Mouse (Mus musculus) CD4-positive, CD25-positive, alpha-beta regulatory T cell, adult 4 months (primary cell): ENCODE results near the gene Sox13. TPM values are rescaled to one million over a fixed set of nuclear protein-coding genes. Genes with fewer than 3 reads are reported as not detected.

Experiments
- ATAC-seq: one replicate; pipeline ENCODE4 v1.8.0; 2017
- polyA plus RNA-seq, 2 experiments: library from polyadenylated mRNA; unstranded; fragments of 100-300 nt; shearing (Covaris generic); gene quantifications; one replicate each; pipeline ENCODE4 v1.2.1; 2017

The Sox13 gene
- polyA plus RNA-seq = not detected

- ATAC-seq = no peak
Measured at GRCm38 (mm10) chr1:133423543-133424480, at the start of gene Sox13. Sox13 (minus strand) TSS chr1:133424377.

GRCm38 (mm10) chr1:133471556-133471955 lies 47.4 kb upstream of the Sox13 start:
- ATAC-seq = no peak

- ATAC-seq = no peak
Measured at GRCm38 (mm10) chr1:133471086-133471485, 46.9 kb upstream of the Sox13 start.

GRCm38 (mm10) chr1:133470242-133471025 lies 46.3 kb upstream of the Sox13 start:
- no peak for ATAC-seq

- no peak for ATAC-seq
Measured at GRCm38 (mm10) chr1:133469213-133469612, 45.0 kb upstream of the Sox13 start.

GRCm38 (mm10) chr1:133468751-133469150 lies 44.6 kb upstream of the Sox13 start:
- no peak for ATAC-seq

- ATAC-seq = no peak
Measured at GRCm38 (mm10) chr1:133467905-133468304, 43.7 kb upstream of the Sox13 start.

- ATAC-seq = no peak
Measured at GRCm38 (mm10) chr1:133463138-133463537, 39.0 kb upstream of the Sox13 start.

- ATAC-seq = no peak
Measured at GRCm38 (mm10) chr1:133460996-133461395, 36.8 kb upstream of the Sox13 start.

- no peak for ATAC-seq
Measured at GRCm38 (mm10) chr1:133456097-133456496, 31.9 kb upstream of the Sox13 start.

- no peak for ATAC-seq
Measured at GRCm38 (mm10) chr1:133452564-133453165, 28.5 kb upstream of the Sox13 start.

- ATAC-seq = no peak
Measured at GRCm38 (mm10) chr1:133451869-133452563, 27.8 kb upstream of the Sox13 start.

GRCm38 (mm10) chr1:133451025-133451424 lies 26.8 kb upstream of the Sox13 start:
- ATAC-seq = no peak

GRCm38 (mm10) chr1:133448351-133448931 lies 24.3 kb upstream of the Sox13 start:
- ATAC-seq = no peak

- ATAC-seq = no peak
Measured at GRCm38 (mm10) chr1:133446291-133446690, 22.1 kb upstream of the Sox13 start.

- no peak for ATAC-seq
Measured at GRCm38 (mm10) chr1:133444315-133444714, 20.1 kb upstream of the Sox13 start.

GRCm38 (mm10) chr1:133437916-133438683 lies 13.9 kb upstream of the Sox13 start:
- no peak for ATAC-seq

- no peak for ATAC-seq
Measured at GRCm38 (mm10) chr1:133434756-133435112, 10.6 kb upstream of the Sox13 start.

- no peak for ATAC-seq
Measured at GRCm38 (mm10) chr1:133434018-133434755, 10.0 kb upstream of the Sox13 start.

GRCm38 (mm10) chr1:133432566-133432965 lies 8.4 kb upstream of the Sox13 start:
- ATAC-seq = no peak

GRCm38 (mm10) chr1:133431133-133431532 lies 7.0 kb upstream of the Sox13 start:
- no peak for ATAC-seq
